Mouse (Mus musculus) bone marrow, adult 2 months (tissue): ENCODE results near the gene Denr.

ENCODE experiments used
- CTCF ChIP-seq: fragments of 200-500 bp; IDR thresholded peaks from 2 replicates; pipeline ENCODE4 v1.5.1; 2011; ENCODE audit warnings: low read length, control low read depth; ENCODE audit not compliant: control insufficient read depth, insufficient read depth
- POLR2A ChIP-seq: fragments of 200-500 bp; IDR thresholded peaks from 2 replicates; pipeline ENCODE4 v1.6.1; 2011; ENCODE audit warnings: low read depth, mild to moderate bottlenecking, control low read depth, low read length, borderline replicate concordance; ENCODE audit not compliant: control insufficient read depth

DNA sequence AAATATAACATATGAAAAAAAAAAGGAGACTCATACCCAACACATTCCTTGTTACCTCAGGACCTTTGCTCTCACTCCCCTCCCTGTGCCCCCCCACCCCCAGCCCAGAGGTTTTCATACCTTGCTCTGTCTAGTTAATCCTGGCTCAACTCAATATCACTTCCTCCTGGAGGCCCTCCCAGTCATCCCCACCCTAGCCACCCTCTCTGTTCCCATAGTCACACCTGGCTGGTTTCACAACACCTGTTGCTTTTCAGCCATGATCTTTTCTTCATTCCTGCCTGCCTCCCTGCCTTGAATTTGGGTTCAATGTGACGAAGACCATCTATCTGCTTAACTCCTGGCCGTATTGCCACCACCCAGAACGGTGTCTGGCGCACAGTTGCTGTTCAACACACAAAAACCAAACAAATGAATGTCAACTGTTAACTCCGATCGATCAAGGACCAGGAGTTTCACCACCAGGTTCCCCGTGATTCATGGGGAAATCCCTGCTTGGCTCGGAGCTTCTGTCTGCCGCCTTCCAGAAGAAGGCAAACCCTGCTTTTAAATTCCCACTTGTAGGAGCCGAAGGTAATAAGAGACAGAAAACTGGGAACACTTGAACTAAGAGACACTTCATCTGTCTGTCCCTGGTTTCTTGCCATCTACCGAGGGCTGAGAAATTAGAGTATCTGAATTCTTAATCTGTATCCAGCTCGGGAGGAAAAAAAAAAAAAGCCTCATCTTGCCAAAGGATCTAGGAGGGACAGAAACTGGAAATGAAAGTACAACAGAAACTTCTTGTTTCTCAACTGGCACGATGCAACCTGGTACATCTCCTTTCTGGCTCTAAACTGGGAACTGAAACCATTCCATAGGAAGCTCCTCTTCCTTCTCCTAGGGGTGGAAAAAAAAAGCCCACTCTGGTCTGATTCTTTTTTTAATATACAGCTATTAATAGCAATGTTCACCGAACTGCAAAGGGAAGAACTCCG is 44.3 kb upstream of the Denr start:
- TF ChIP-seq CTCF (no peak), POLR2A (no peak)
